8 mouse cellular contexts compared by ENCODE assay signal in the genomic region with DNA sequence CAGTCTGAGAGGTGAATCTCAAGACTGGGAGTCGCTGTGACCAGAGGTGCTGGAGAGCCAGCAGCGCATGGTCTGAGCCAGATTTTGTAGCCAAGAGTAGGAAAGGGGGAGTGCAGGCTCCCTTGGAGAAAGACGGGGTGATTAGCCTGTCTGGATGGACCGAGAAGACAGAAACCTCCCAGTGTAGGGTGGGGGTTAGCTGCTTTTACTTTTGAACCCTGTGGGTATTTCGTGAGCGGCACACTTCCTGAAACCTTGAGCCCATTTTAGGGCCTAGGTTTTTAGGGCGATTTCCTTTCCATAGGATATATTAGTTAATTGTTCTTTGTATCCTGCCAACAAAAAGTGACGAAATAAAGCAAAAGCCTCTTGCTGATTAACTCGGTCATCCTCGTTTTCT. TPM values are rescaled to one million over a fixed set of nuclear protein-coding genes. Genes with fewer than 3 reads are reported as not detected.
DNase-seq lines count a peak whose midpoint lies in the region; ATAC-seq and TF ChIP-seq lines count a peak whose summit lies in the region.

No protein-coding gene starts in this region.

- TF ChIP-seq CTCF in heart, adult 2 months (IDR thresholded peaks at IDR 0.05) = no peak
- TF ChIP-seq CTCF in thymus, adult 2 months (IDR thresholded peaks at IDR 0.05; ENCODE audit: borderline replicate concordance, control insufficient read depth, extremely low read depth, insufficient read depth, low read length, poor library complexity) = no peak

- intact Hi-C loops in heart, postnatal 25 days (cut with DNase I) = no loop called here
- intact Hi-C loops in heart, adult 2 months (cut with DNase I) = no loop called here

- H3K4me2 ChIP-seq in midbrain, embryonic 13.5 days (replicated peaks) = peak overlapping the region; percentile 82

- no peak for TF ChIP-seq EP300 in heart, adult 2 months (IDR thresholded peaks at IDR 0.05; ENCODE audit: insufficient read depth, low read depth, low read length)

- no peaks in the 10 kb centered on the region for H3K36me3 ChIP-seq in heart, adult 2 months (ENCODE audit: control insufficient read depth, insufficient read depth, low read length)
- H3K36me3 ChIP-seq in limb, embryonic 10.5 days = no peaks in the 10 kb centered on the region
- no peaks in the 10 kb centered on the region for H3K36me3 ChIP-seq in midbrain, embryonic 13.5 days
- no peaks in the 10 kb centered on the region for H3K36me3 ChIP-seq in thymus, adult 2 months (ENCODE audit: control insufficient read depth, insufficient read depth, low read length)

- no peak; the same call in 1 of the 2 replicates for TF ChIP-seq POLR2A in heart, adult 2 months (IDR thresholded peaks at IDR 0.05; ENCODE audit: insufficient read depth, low read depth, low read length)
- TF ChIP-seq POLR2A in thymus, adult 2 months (IDR thresholded peaks at IDR 0.05; ENCODE audit: control insufficient read depth, extremely low read depth, insufficient read depth, low read length, poor library complexity) = no peak

- DNase-seq in heart, adult 18-20 months = peak; percentile 36 to 51
- DNase-seq in heart, postnatal 25 days (ENCODE audit: low spot score) = no peak
- peak; percentile 13 for DNase-seq in brain, adult 2 months (ENCODE audit: low read depth, low spot score)
- peak; percentile 33 to 41 for DNase-seq in heart, adult 2 months
- peak; percentile 47 for DNase-seq in limb, embryonic 10.5 days (ENCODE audit: low spot score)
- DNase-seq in left cerebral cortex, adult 9 months (ENCODE audit: low spot score in 2 of 2) = no peak
- no peak for DNase-seq in thymus, adult 2 months

- H3K9ac ChIP-seq in heart, adult 2 months (ENCODE audit: low read depth, low read length) = peak overlapping the region; percentile 22
- peak overlapping the region; percentile 68; the same call in 1 of the 2 replicates for H3K9ac ChIP-seq in midbrain, embryonic 13.5 days (replicated peaks)

- H3K4me1 ChIP-seq in heart, adult 2 months (ENCODE audit: control insufficient read depth, insufficient read depth, low read length) = peaks cover 6% of the 10 kb centered on the region
- peaks cover 29% of the 10 kb centered on the region for H3K4me1 ChIP-seq in limb, embryonic 10.5 days
- peaks cover 22% of the 10 kb centered on the region for H3K4me1 ChIP-seq in midbrain, embryonic 13.5 days (replicated peaks)
- peaks cover 12% of the 10 kb centered on the region for H3K4me1 ChIP-seq in thymus, adult 2 months (replicated peaks; ENCODE audit: control insufficient read depth, insufficient read depth, low read length)

- peak overlapping the region; percentile 91 for H3K27ac ChIP-seq in heart, adult 2 months
- peak overlapping the region; percentile 88 for H3K27ac ChIP-seq in limb, embryonic 10.5 days
- H3K27ac ChIP-seq in midbrain, embryonic 13.5 days = peak overlapping the region; percentile 65; the same call in 1 of the 2 replicates
- H3K27ac ChIP-seq in thymus, adult 2 months (ENCODE audit: control insufficient read depth, insufficient read depth, low read length) = no peak overlapping the region

- no peaks in the 10 kb centered on the region for H3K9me3 ChIP-seq in limb, embryonic 10.5 days (replicated peaks)
- H3K9me3 ChIP-seq in midbrain, embryonic 13.5 days = no peaks in the 10 kb centered on the region

- no peaks in the 10 kb centered on the region for H3K79me2 ChIP-seq in heart, adult 2 months (replicated peaks; ENCODE audit: control insufficient read depth, insufficient read depth, low read length)

- 11% methylated on average over 10 of the region's 10 CpGs for WGBS in heart, adult 2 months
- WGBS in limb, embryonic 10.5 days = 10% methylated on average over 10 of the region's 10 CpGs
- 9% methylated on average over 10 of the region's 10 CpGs for WGBS in midbrain, embryonic 13.5 days
- 19% methylated on average over 10 of the region's 10 CpGs for WGBS in thymus, adult 2 months

- peak overlapping the region; percentile 66 for H3K4me3 ChIP-seq in heart, adult 2 months
- H3K4me3 ChIP-seq in limb, embryonic 10.5 days = peak overlapping the region; percentile 71
- H3K4me3 ChIP-seq in midbrain, embryonic 13.5 days (replicated peaks) = peak overlapping the region; percentile 71
- H3K4me3 ChIP-seq in thymus, adult 2 months (ENCODE audit: control insufficient read depth, insufficient read depth, low read length) = no peak overlapping the region

- H3K27me3 ChIP-seq in heart, adult 2 months (ENCODE audit: control insufficient read depth, insufficient read depth, low read length) = no peaks in the 10 kb centered on the region
- peaks cover 13% of the 10 kb centered on the region for H3K27me3 ChIP-seq in limb, embryonic 10.5 days (ENCODE audit: low read depth, poor library complexity, severe bottlenecking)
- H3K27me3 ChIP-seq in midbrain, embryonic 13.5 days = 0 out of 2 replicates have a peak, but pooled peaks cover 7% of the 10 kb centered on the region
- no peaks in the 10 kb centered on the region; the same call in 1 of the 2 replicates for H3K27me3 ChIP-seq in thymus, adult 2 months (ENCODE audit: control insufficient read depth, insufficient read depth, low read length)

- no peak for ATAC-seq in midbrain, embryonic 13.5 days

RNA-seq across cellular contexts. Expression of a gene that starts 0.9 kb away (rescaled TPM):
- total RNA-seq in heart, adult 18-20 months (2021) = 1 to 10 TPM; 4.9 to 5.7 TPM
- total RNA-seq in heart, postnatal 25 days (2021) = 1 to 10 TPM; 7.0 to 7.2 TPM
- 1 to 10 TPM; 5.0 to 7.8 TPM for total RNA-seq in heart, adult 2 months (2021)
- 7.6 and 14.6 TPM in 2 replicates for polyA plus RNA-seq in heart, adult 2 months (2012; rRNA removed)
- polyA plus RNA-seq in limb, embryonic 10.5 days (2016; fragmentation: Nextera tagmentation; extraction: Ambion mirVana) = 8.3 and 10.4 TPM in 2 replicates
- polyA plus RNA-seq in midbrain, embryonic 13.5 days (2015; fragmentation: Nextera tagmentation; extraction: Ambion mirVana) = 7.0 and 7.7 TPM in 2 replicates
- polyA plus RNA-seq in thymus, adult 2 months (2012; rRNA removed) = 8.2 and 10.8 TPM in 2 replicates

RNA-seq across cellular contexts. Expression of a gene that starts 27.4 kb away (rescaled TPM):
- total RNA-seq in heart, adult 18-20 months (2021) = 1 to 10 TPM; 8.1 to 9.8 TPM
- 1 to 10 TPM; 6.3 to 7.2 TPM for total RNA-seq in heart, postnatal 25 days (2021)
- total RNA-seq in heart, adult 2 months (2021) = 1 to 10 TPM; 8.6 to 9.2 TPM
- 2.7 TPM in 2 replicates for polyA plus RNA-seq in heart, adult 2 months (2012; rRNA removed)
- polyA plus RNA-seq in limb, embryonic 10.5 days (2016; fragmentation: Nextera tagmentation; extraction: Ambion mirVana) = 4.6 and 6.4 TPM in 2 replicates
- 20.0 and 22.7 TPM in 2 replicates for polyA plus RNA-seq in midbrain, embryonic 13.5 days (2015; fragmentation: Nextera tagmentation; extraction: Ambion mirVana)
- polyA plus RNA-seq in thymus, adult 2 months (2012; rRNA removed) = 1.7 and 2.7 TPM in 2 replicates

RNA-seq across cellular contexts. Expression of a gene that starts 56.0 kb away (rescaled TPM):
- 1 to 10 TPM; 3.1 to 3.8 TPM for total RNA-seq in heart, adult 18-20 months (2021)
- total RNA-seq in heart, postnatal 25 days (2021) = 1 to 10 TPM; 4.0 TPM
- total RNA-seq in heart, adult 2 months (2021) = 1 to 10 TPM; 3.6 to 3.7 TPM
- 2.1 and 3.0 TPM in 2 replicates for polyA plus RNA-seq in heart, adult 2 months (2012; rRNA removed)
- 46.5 and 47.7 TPM in 2 replicates for polyA plus RNA-seq in limb, embryonic 10.5 days (2016; fragmentation: Nextera tagmentation; extraction: Ambion mirVana)
- 32.1 and 38.8 TPM in 2 replicates for polyA plus RNA-seq in midbrain, embryonic 13.5 days (2015; fragmentation: Nextera tagmentation; extraction: Ambion mirVana)
- polyA plus RNA-seq in thymus, adult 2 months (2012; rRNA removed) = 10.1 and 10.7 TPM in 2 replicates

RNA-seq across cellular contexts. Expression of a gene that starts 59.3 kb away (rescaled TPM):
- total RNA-seq in heart, adult 18-20 months (2021) = 10 to 100 TPM; 21.6 to 23.6 TPM
- 10 to 100 TPM; 23.6 to 24.6 TPM for total RNA-seq in heart, postnatal 25 days (2021)
- total RNA-seq in heart, adult 2 months (2021) = 10 to 100 TPM; 23.1 to 23.6 TPM
- 4.7 and 10.2 TPM in 2 replicates for polyA plus RNA-seq in heart, adult 2 months (2012; rRNA removed)
- polyA plus RNA-seq in limb, embryonic 10.5 days (2016; fragmentation: Nextera tagmentation; extraction: Ambion mirVana) = 23.9 and 27.5 TPM in 2 replicates
- 30.7 and 31.3 TPM in 2 replicates for polyA plus RNA-seq in midbrain, embryonic 13.5 days (2015; fragmentation: Nextera tagmentation; extraction: Ambion mirVana)
- 3.4 and 3.6 TPM in 2 replicates for polyA plus RNA-seq in thymus, adult 2 months (2012; rRNA removed)

Comparison
In these comparisons a context has a peak if more than half of its experiments do, and no peak if none do; other contexts are left out.
1. DNase-seq: peak in heart, adult 18-20 months (2 of 2), brain, adult 2 months (single experiment), heart, adult 2 months (2 of 2) and limb, embryonic 10.5 days (single experiment); none in heart, postnatal 25 days (single experiment), left cerebral cortex, adult 9 months (0 of 2) and thymus, adult 2 months (single experiment).